Mouse (Mus musculus): ENCODE measurements at regions not wholly inside any gene's neighbourhood (a gene's known extent, or its start where the extent isn't known, plus 50 kb on each side); places are given as distances from the start of the nearest gene placed in this dataset.

GRCm38 (mm10) chr3:40120298-40120875, 410.7 kb upstream of the Intu start:
- DNase-seq (ENCODE audit: low spot score) = no peak
- Histone ChIP-seq H3K4me3 (no peak overlapping the region), H3K27ac (no peak overlapping the region; the same call in 1 of the 2 replicates), H3K9me3 (no peaks in the 10 kb centered on the region), H3K36me3 (no peaks in the 10 kb centered on the region), H3K27me3 (ENCODE audit: insufficient read depth, poor library complexity, severe bottlenecking) (peaks cover 16% of the 10 kb centered on the region), H3K4me1 (peaks cover 8% of the 10 kb centered on the region)
- WGBS = 30% methylated on average over 4 of the region's 4 CpGs

- WGBS = 86% methylated on average over 9 of the region's 9 CpGs
Measured at GRCm38 (mm10) chr3:40123558-40124236, 407.4 kb upstream of the Intu start.

GRCm38 (mm10) chr3:40126903-40127302, 404.2 kb upstream of the Intu start:
- H3K27ac ChIP-seq = no peak overlapping the region
- H3K4me3 ChIP-seq = no peak overlapping the region
- no peak for DNase-seq (ENCODE audit: low spot score)
- H3K36me3 ChIP-seq = no peaks in the 10 kb centered on the region
- no peaks in the 10 kb centered on the region for H3K4me1 ChIP-seq
- no peaks in the 10 kb centered on the region for H3K9me3 ChIP-seq
- 82% methylated on average over 2 of the region's 2 CpGs for WGBS
- H3K27me3 ChIP-seq (ENCODE audit: insufficient read depth, poor library complexity, severe bottlenecking) = peaks cover 10% of the 10 kb centered on the region

More at GRCm38 (mm10) chr3:40123558-40124236, 407.4 kb upstream of the Intu start:
- no peaks in the 10 kb centered on the region for H3K36me3 ChIP-seq
- H3K4me3 ChIP-seq = no peak overlapping the region
- peaks cover 19% of the 10 kb centered on the region for H3K27me3 ChIP-seq (ENCODE audit: insufficient read depth, poor library complexity, severe bottlenecking)
- peaks cover 8% of the 10 kb centered on the region for H3K4me1 ChIP-seq
- no peak for DNase-seq (ENCODE audit: low spot score)
- H3K27ac ChIP-seq = no peak overlapping the region
- H3K9me3 ChIP-seq = no peaks in the 10 kb centered on the region

GRCm38 (mm10) chr3:40130858-40131584, 400.1 kb upstream of the Intu start:
- 82% methylated on average over 8 of the region's 8 CpGs for WGBS
- no peak overlapping the region for H3K27ac ChIP-seq
- no peaks in the 10 kb centered on the region for H3K36me3 ChIP-seq
- H3K27me3 ChIP-seq (ENCODE audit: insufficient read depth, poor library complexity, severe bottlenecking) = peaks cover 2% of the 10 kb centered on the region; the same call in 1 of the 2 replicates
- no peak for DNase-seq (ENCODE audit: low spot score)
- H3K4me3 ChIP-seq = no peak overlapping the region
- no peaks in the 10 kb centered on the region for H3K9me3 ChIP-seq
- H3K4me1 ChIP-seq = no peaks in the 10 kb centered on the region

GRCm38 (mm10) chr3:40138671-40139070, 392.4 kb upstream of the Intu start:
- Histone ChIP-seq H3K4me1 (no peaks in the 10 kb centered on the region), H3K27me3 (ENCODE audit: insufficient read depth, poor library complexity, severe bottlenecking) (no peaks in the 10 kb centered on the region), H3K4me3 (no peak overlapping the region), H3K9me3 (no peaks in the 10 kb centered on the region), H3K36me3 (no peaks in the 10 kb centered on the region), H3K27ac (no peak overlapping the region)
- DNase-seq (ENCODE audit: low spot score) = no peak
- WGBS = 85% methylated on average over 5 of the region's 5 CpGs

GRCm38 (mm10) chr3:40142229-40142628, 388.9 kb upstream of the Intu start:
- no peak for DNase-seq (ENCODE audit: low spot score)
- Histone ChIP-seq H3K9me3 (no peaks in the 10 kb centered on the region), H3K4me3 (no peak overlapping the region), H3K4me1 (no peaks in the 10 kb centered on the region), H3K27me3 (ENCODE audit: insufficient read depth, poor library complexity, severe bottlenecking) (no peaks in the 10 kb centered on the region), H3K27ac (no peak overlapping the region), H3K36me3 (no peaks in the 10 kb centered on the region)
- WGBS = 90% methylated on average over 5 of the region's 5 CpGs

GRCm38 (mm10) chr3:40158631-40159030, 372.5 kb upstream of the Intu start:
- Histone ChIP-seq H3K36me3 (no peaks in the 10 kb centered on the region), H3K4me1 (no peaks in the 10 kb centered on the region), H3K27me3 (ENCODE audit: insufficient read depth, poor library complexity, severe bottlenecking) (no peaks in the 10 kb centered on the region), H3K27ac (no peak overlapping the region), H3K9me3 (no peaks in the 10 kb centered on the region), H3K4me3 (no peak overlapping the region)
- 64% methylated on average over 6 of the region's 6 CpGs for WGBS
- DNase-seq (ENCODE audit: low spot score) = no peak

GRCm38 (mm10) chr3:40159591-40160145, 371.4 kb upstream of the Intu start:
- Histone ChIP-seq H3K4me1 (no peaks in the 10 kb centered on the region), H3K9me3 (no peaks in the 10 kb centered on the region), H3K27me3 (ENCODE audit: insufficient read depth, poor library complexity, severe bottlenecking) (no peaks in the 10 kb centered on the region), H3K27ac (no peak overlapping the region), H3K36me3 (no peaks in the 10 kb centered on the region), H3K4me3 (no peak overlapping the region)
- 67% methylated on average over 9 of the region's 9 CpGs for WGBS
- DNase-seq (ENCODE audit: low spot score) = no peak

GRCm38 (mm10) chr3:40164181-40164580, 366.9 kb upstream of the Intu start:
- Histone ChIP-seq H3K27ac (no peak overlapping the region), H3K9me3 (no peaks in the 10 kb centered on the region), H3K4me3 (no peak overlapping the region), H3K4me1 (no peaks in the 10 kb centered on the region), H3K36me3 (no peaks in the 10 kb centered on the region), H3K27me3 (ENCODE audit: insufficient read depth, poor library complexity, severe bottlenecking) (no peaks in the 10 kb centered on the region)
- DNase-seq (ENCODE audit: low spot score) = no peak
- 77% methylated on average over 1 of the region's 1 CpGs for WGBS

GRCm38 (mm10) chr3:40167970-40168626, 363.0 kb upstream of the Intu start:
- no peak overlapping the region for H3K27ac ChIP-seq

GRCm38 (mm10) chr3:40169590-40169989, 361.5 kb upstream of the Intu start:
- Histone ChIP-seq H3K4me3 (no peak overlapping the region), H3K9me3 (no peaks in the 10 kb centered on the region), H3K27ac (no peak overlapping the region), H3K27me3 (ENCODE audit: insufficient read depth, poor library complexity, severe bottlenecking) (no peaks in the 10 kb centered on the region), H3K36me3 (no peaks in the 10 kb centered on the region), H3K4me1 (no peaks in the 10 kb centered on the region)
- 83% methylated on average over 2 of the region's 2 CpGs for WGBS
- DNase-seq (ENCODE audit: low spot score) = no peak

More at GRCm38 (mm10) chr3:40167970-40168626, 363.0 kb upstream of the Intu start:
- Histone ChIP-seq H3K27me3 (ENCODE audit: insufficient read depth, poor library complexity, severe bottlenecking) (no peaks in the 10 kb centered on the region), H3K36me3 (no peaks in the 10 kb centered on the region), H3K9me3 (no peaks in the 10 kb centered on the region), H3K4me3 (no peak overlapping the region), H3K4me1 (no peaks in the 10 kb centered on the region)
- 81% methylated on average over 12 of the region's 12 CpGs for WGBS
- DNase-seq (ENCODE audit: low spot score) = no peak

GRCm38 (mm10) chr3:40179726-40180317, 351.3 kb upstream of the Intu start:
- Histone ChIP-seq H3K36me3 (no peaks in the 10 kb centered on the region), H3K27ac (no peak overlapping the region), H3K4me1 (no peaks in the 10 kb centered on the region), H3K27me3 (ENCODE audit: insufficient read depth, poor library complexity, severe bottlenecking) (no peaks in the 10 kb centered on the region), H3K9me3 (no peaks in the 10 kb centered on the region), H3K4me3 (no peak overlapping the region)
- DNase-seq (ENCODE audit: low spot score) = no peak
- 65% methylated on average over 3 of the region's 3 CpGs for WGBS

Data from heart, embryonic 10.5 days (tissue).